Mouse (Mus musculus): ENCODE results near the gene Pkp1.

Gene Pkp1

GRCm38 (mm10) chr1:135906736-135907135 is 12.3 kb downstream of the Pkp1 start:
- DNase-seq (ENCODE audit: low spot score), result no peak

- DNase-seq (ENCODE audit: low spot score), result no peak
These were observed 19.0 kb downstream of the Pkp1 start for GRCm38 (mm10) chr1:135899991-135900515.

- no peak for DNase-seq (ENCODE audit: low spot score)
These were observed 19.7 kb downstream of the Pkp1 start for GRCm38 (mm10) chr1:135899295-135899694.

GRCm38 (mm10) chr1:135895367-135895766 is 23.6 kb downstream of the Pkp1 start:
- no peak for DNase-seq (ENCODE audit: low spot score)

- DNase-seq (ENCODE audit: low spot score), result no peak
These were observed 25.6 kb downstream of the Pkp1 start for GRCm38 (mm10) chr1:135893377-135893776.

GRCm38 (mm10) chr1:135892764-135893163 is 26.2 kb downstream of the Pkp1 start:
- no peak for DNase-seq (ENCODE audit: low spot score)

GRCm38 (mm10) chr1:135892233-135892632 is 26.8 kb downstream of the Pkp1 start:
- DNase-seq (ENCODE audit: low spot score), result no peak

- DNase-seq (ENCODE audit: low spot score), result no peak
These were observed 27.4 kb downstream of the Pkp1 start for GRCm38 (mm10) chr1:135891424-135892216.

GRCm38 (mm10) chr1:135889461-135890185 is 29.4 kb downstream of the Pkp1 start:
- DNase-seq (ENCODE audit: low spot score), result no peak

GRCm38 (mm10) chr1:135882385-135883109 is 36.5 kb downstream of the Pkp1 start:
- peak; percentile 41 for DNase-seq (ENCODE audit: low spot score)

- no peak for DNase-seq (ENCODE audit: low spot score)
These were observed 41.8 kb downstream of the Pkp1 start for GRCm38 (mm10) chr1:135877248-135877647.

GRCm38 (mm10) chr1:135872991-135873390 is 46.0 kb downstream of the Pkp1 start:
- no peak for DNase-seq (ENCODE audit: low spot score)

GRCm38 (mm10) chr1:135868570-135868969 is 50.4 kb downstream of the Pkp1 start:
- DNase-seq (ENCODE audit: low spot score), result no peak

GRCm38 (mm10) chr1:135865518-135866194 is 53.4 kb downstream of the Pkp1 start:
- peak; percentile 79 for DNase-seq (ENCODE audit: low spot score)

- DNase-seq (ENCODE audit: low spot score), result no peak
These were observed 54.2 kb downstream of the Pkp1 start for GRCm38 (mm10) chr1:135864830-135865229.

GRCm38 (mm10) chr1:135863786-135864335 is 55.1 kb downstream of the Pkp1 start:
- no peak for DNase-seq (ENCODE audit: low spot score)

GRCm38 (mm10) chr1:135862561-135862960 is 56.4 kb downstream of the Pkp1 start:
- DNase-seq (ENCODE audit: low spot score), result no peak

GRCm38 (mm10) chr1:135861980-135862552 is 56.9 kb downstream of the Pkp1 start:
- no peak for DNase-seq (ENCODE audit: low spot score)

- no peak for DNase-seq (ENCODE audit: low spot score)
These were observed 57.9 kb downstream of the Pkp1 start for GRCm38 (mm10) chr1:135861091-135861490.

- DNase-seq (ENCODE audit: low spot score), result no peak
These were observed 60.5 kb downstream of the Pkp1 start for GRCm38 (mm10) chr1:135858533-135858932.

- no peak for DNase-seq (ENCODE audit: low spot score)
These were observed 61.8 kb downstream of the Pkp1 start for GRCm38 (mm10) chr1:135857137-135857775.
